Mouse (Mus musculus): ENCODE measurements around the gene Kcnd3.

GRCm38 (mm10) chr3:105665105-105665765 is 213.1 kb downstream of the Kcnd3 start:
- no peak for TF ChIP-seq CTCF (IDR thresholded peaks at IDR 0.05; ENCODE audit: low read depth, low read length)
- TF ChIP-seq POLR2A (IDR thresholded peaks at IDR 0.05; ENCODE audit: borderline replicate concordance, low read depth, low read length): no peak
